Mouse (Mus musculus) megakaryocyte, embryonic 14.5 days (primary cell): ENCODE measurements around the gene Gm17720.

ENCODE experiments used
- FLI1 ChIP-seq: IDR thresholded peaks from 2 replicates; pipeline ENCODE4 v1.6.1; 2012; ENCODE audit warnings: low read length, inconsistent platforms, mixed read lengths
- GATA1 ChIP-seq: IDR thresholded peaks from 3 replicates; pipeline ENCODE4 v1.6.1; 2012; ENCODE audit warnings: mixed read lengths, low read length, inconsistent platforms, borderline replicate concordance

- TF ChIP-seq FLI1 (no peak), GATA1 (no peak)
These were observed 66.4 kb downstream of the Gm17720 start for GRCm38 (mm10) chr8:110036156-110036555.
